Mouse (Mus musculus) small intestine, adult 2 months (tissue): Measurements from ENCODE around the gene Dnajc4.

Experiments
- CTCF ChIP-seq: fragments of 200-500 bp; IDR thresholded peaks from 2 replicates; pipeline ENCODE4 v1.5.1; 2012; ENCODE audit warnings: low read depth, mild to moderate bottlenecking, control low read depth, inconsistent platforms, low read length, moderate library complexity, mixed read lengths; ENCODE audit not compliant: insufficient replicate concordance, insufficient read length; ENCODE audit errors: extremely low read depth
- POLR2A ChIP-seq: fragments of 200-500 bp; IDR thresholded peaks from 2 replicates; pipeline ENCODE4 v1.6.1; 2012; ENCODE audit warnings: low read depth, mild to moderate bottlenecking, control low read depth, inconsistent platforms, low read length, moderate library complexity

DNA sequence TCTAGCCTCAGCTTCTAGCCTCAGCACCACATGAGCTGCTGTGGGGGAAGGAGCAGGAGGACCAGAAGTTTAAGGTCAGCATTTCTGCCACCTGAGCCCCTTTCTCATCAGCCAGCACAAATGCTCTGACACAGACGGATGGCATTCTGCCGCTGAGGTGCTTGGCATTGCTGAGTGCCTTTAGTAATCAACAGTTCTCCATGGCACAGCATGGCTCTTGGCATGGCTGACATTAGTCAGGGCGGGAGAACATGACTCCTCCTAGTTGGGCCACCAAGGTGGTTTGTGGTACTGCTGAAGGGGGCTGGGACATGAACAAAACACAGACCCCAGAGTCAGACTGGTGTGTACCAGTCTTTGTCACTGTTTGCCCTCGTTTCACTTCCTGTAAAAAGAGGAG is 44.2 kb downstream of the Dnajc4 start:
- no peak for TF ChIP-seq CTCF
- TF ChIP-seq POLR2A, result no peak
